Mouse (Mus musculus) lung, embryonic 16.5 days (tissue): Measurements from ENCODE around the gene Tanc1. TPM values are rescaled to one million over a fixed set of nuclear protein-coding genes. Genes with fewer than 3 reads are reported as not detected.
A peak's percentile ranks its signal among the peaks of the same experiment; 100 is the strongest.

Experiments
- ATAC-seq: fragments of 200-750 bp; cut with Nextera tagmentation; 2 replicates; pipeline ENCODE4 v1.8.0; 2017; ENCODE audit warnings: low read depth, mild to moderate bottlenecking, moderate library complexity
- H3K27ac ChIP-seq: fragments of 300-500 bp; sonication (generic); 2 replicates; pipeline ENCODE4 v1.5.1; 2014; ENCODE audit warnings: mild to moderate bottlenecking, control low read depth, low read length
- H3K27me3 ChIP-seq: fragments of 300-500 bp; sonication (generic); 2 replicates; pipeline ENCODE4 v1.6.1; 2014; ENCODE audit warnings: low read depth, low read length, mixed read lengths; ENCODE audit not compliant: control insufficient read depth, insufficient read depth
- H3K36me3 ChIP-seq: fragments of 300-500 bp; sonication (generic); 2 replicates; pipeline ENCODE4 v1.6.1; 2014; ENCODE audit warnings: low read length; ENCODE audit not compliant: control insufficient read depth, insufficient read depth
- H3K4me1 ChIP-seq: fragments of 300-500 bp; sonication (generic); replicated peaks from 2 replicates; pipeline ENCODE4 v1.6.1; 2014; ENCODE audit warnings: low read length, mixed read lengths; ENCODE audit not compliant: control insufficient read depth, insufficient read depth
- H3K4me2 ChIP-seq: fragments of 300-500 bp; sonication (generic); 2 replicates; pipeline ENCODE4 v1.6.1; 2014; ENCODE audit warnings: low read depth, low read length, control low read depth
- H3K4me3 ChIP-seq: fragments of 300-500 bp; sonication (generic); 2 replicates; pipeline ENCODE4 v1.5.1; 2014; ENCODE audit warnings: mild to moderate bottlenecking, low read length, control low read depth
- H3K9ac ChIP-seq: fragments of 300-500 bp; sonication (generic); 2 replicates; pipeline ENCODE4 v1.6.1; 2014; ENCODE audit warnings: low read length, control low read depth
- H3K9me3 ChIP-seq: fragments of 300-500 bp; sonication (generic); 2 replicates; pipeline ENCODE4 v1.6.1; 2016; ENCODE audit warnings: low read length; ENCODE audit not compliant: control insufficient read depth
- WGBS: fragments of 180-500 bp; shearing (Covaris S2); extraction: QIAGEN DNeasy Blood & Tissue Kit; methylation state at CpG from one replicate; pipeline ENCODE4 v1.1.7; 2014; 5-methylcytosine and 5-hydroxymethylcytosine counted together
- polyA plus RNA-seq: library from polyadenylated mRNA; unstranded; fragments of >200 nt; fragmentation: Nextera tagmentation; extraction: Ambion mirVana; gene quantifications from 2 replicates; pipeline ENCODE4 v1.2.1, GENCODE M21; 2015

Tanc1 gene
- polyA plus RNA-seq, 1 experiment from 2014 or later = 33.2 TPM

- no peak overlapping the region for H3K4me2 ChIP-seq
Observed at GRCm38 (mm10) chr2:59608958-59609357, 2.9 kb upstream of the Tanc1 start.

GRCm38 (mm10) chr2:59611216-59611810, 529 bp upstream of the Tanc1 start:
- no peaks in the 10 kb centered on the region for H3K36me3 ChIP-seq
- H3K27me3 ChIP-seq = no peaks in the 10 kb centered on the region
- H3K27ac ChIP-seq = peak overlapping the region; percentile 96
- 2% methylated on average over 14 of the region's 14 CpGs for WGBS
- peak overlapping the region; percentile 80 for H3K4me3 ChIP-seq
- peak overlapping the region; percentile 87 for H3K9ac ChIP-seq
- peak; percentile 39 for ATAC-seq
- peak overlapping the region; percentile 80 for H3K4me2 ChIP-seq
- no peaks in the 10 kb centered on the region for H3K9me3 ChIP-seq
- H3K4me1 ChIP-seq = peaks cover 25% of the 10 kb centered on the region

More at GRCm38 (mm10) chr2:59608958-59609357, 2.9 kb upstream of the Tanc1 start:
- Histone ChIP-seq H3K4me1 (peaks cover 14% of the 10 kb centered on the region), H3K27me3 (no peaks in the 10 kb centered on the region), H3K27ac (no peak overlapping the region), H3K9ac (no peak overlapping the region), H3K36me3 (no peaks in the 10 kb centered on the region), H3K4me3 (no peak overlapping the region), H3K9me3 (no peaks in the 10 kb centered on the region)
- no peak for ATAC-seq
- 33% methylated on average over 5 of the region's 5 CpGs for WGBS

GRCm38 (mm10) chr2:59612733-59613473, 1.1 kb downstream of the Tanc1 start:
- Histone ChIP-seq H3K9ac (peak overlapping the region; percentile 87), H3K4me3 (peak overlapping the region; percentile 80), H3K4me2 (peak overlapping the region; percentile 80), H3K27ac (peak overlapping the region; percentile 96), H3K27me3 (no peaks in the 10 kb centered on the region), H3K9me3 (no peaks in the 10 kb centered on the region), H3K36me3 (no peaks in the 10 kb centered on the region), H3K4me1 (peaks cover 36% of the 10 kb centered on the region)
- ATAC-seq = no peak
- 0% methylated on average over 33 of the region's 33 CpGs for WGBS

- ATAC-seq = no peak
- H3K27ac ChIP-seq = peak overlapping the region; percentile 96
- WGBS = 13% methylated on average over 9 of the region's 9 CpGs
- H3K9me3 ChIP-seq = no peaks in the 10 kb centered on the region
- H3K4me2 ChIP-seq = peak overlapping the region; percentile 80
- H3K27me3 ChIP-seq = no peaks in the 10 kb centered on the region
- peak overlapping the region; percentile 80 for H3K4me3 ChIP-seq
- no peaks in the 10 kb centered on the region for H3K36me3 ChIP-seq
- peaks cover 36% of the 10 kb centered on the region for H3K4me1 ChIP-seq
- H3K9ac ChIP-seq = peak overlapping the region; percentile 87
Observed at GRCm38 (mm10) chr2:59613474-59614019, 1.7 kb downstream of the Tanc1 start.

- Histone ChIP-seq H3K9ac (no peak overlapping the region), H3K4me1 (peaks cover 28% of the 10 kb centered on the region), H3K27ac (no peak overlapping the region)
Observed at GRCm38 (mm10) chr2:59616890-59617289, 5.0 kb downstream of the Tanc1 start.

GRCm38 (mm10) chr2:59618996-59619395, 7.2 kb downstream of the Tanc1 start:
- Histone ChIP-seq H3K27ac (no peak overlapping the region), H3K4me3 (no peak overlapping the region), H3K4me2 (no peak overlapping the region), H3K27me3 (no peaks in the 10 kb centered on the region), H3K9ac (no peak overlapping the region), H3K4me1 (peaks cover 32% of the 10 kb centered on the region), H3K9me3 (no peaks in the 10 kb centered on the region), H3K36me3 (peaks cover 1% of the 10 kb centered on the region; the same call in 1 of the 2 replicates)
- WGBS = 70% methylated on average over 7 of the region's 7 CpGs
- ATAC-seq = no peak

More at GRCm38 (mm10) chr2:59616890-59617289, 5.0 kb downstream of the Tanc1 start:
- Histone ChIP-seq H3K4me3 (no peak overlapping the region), H3K4me2 (no peak overlapping the region), H3K36me3 (no peaks in the 10 kb centered on the region), H3K9me3 (no peaks in the 10 kb centered on the region), H3K27me3 (no peaks in the 10 kb centered on the region)
- 68% methylated on average over 2 of the region's 2 CpGs for WGBS
- no peak for ATAC-seq

GRCm38 (mm10) chr2:59620601-59621000, 8.8 kb downstream of the Tanc1 start:
- Histone ChIP-seq H3K36me3 (peaks cover 3% of the 10 kb centered on the region; the same call in 1 of the 2 replicates), H3K4me1 (peaks cover 27% of the 10 kb centered on the region), H3K4me3 (no peak overlapping the region), H3K4me2 (no peak overlapping the region), H3K9me3 (no peaks in the 10 kb centered on the region), H3K27me3 (no peaks in the 10 kb centered on the region), H3K27ac (no peak overlapping the region), H3K9ac (no peak overlapping the region)
- no peak for ATAC-seq
- WGBS = 88% methylated on average over 5 of the region's 5 CpGs

- Histone ChIP-seq H3K9ac (no peak overlapping the region), H3K4me1 (peaks cover 24% of the 10 kb centered on the region), H3K27me3 (no peaks in the 10 kb centered on the region), H3K4me2 (no peak overlapping the region), H3K27ac (no peak overlapping the region), H3K36me3 (peaks cover 3% of the 10 kb centered on the region; the same call in 1 of the 2 replicates), H3K9me3 (no peaks in the 10 kb centered on the region), H3K4me3 (no peak overlapping the region)
- 37% methylated on average over 6 of the region's 6 CpGs for WGBS
- ATAC-seq = peak; percentile 51; the same call in 1 of the 2 replicates
Observed at GRCm38 (mm10) chr2:59622514-59623139, 10.8 kb downstream of the Tanc1 start.

GRCm38 (mm10) chr2:59623858-59624257, 12.0 kb downstream of the Tanc1 start:
- Histone ChIP-seq H3K27ac (no peak overlapping the region), H3K27me3 (no peaks in the 10 kb centered on the region), H3K4me2 (no peak overlapping the region), H3K36me3 (peaks cover 3% of the 10 kb centered on the region; the same call in 1 of the 2 replicates), H3K9ac (no peak overlapping the region), H3K9me3 (no peaks in the 10 kb centered on the region), H3K4me1 (peaks cover 35% of the 10 kb centered on the region), H3K4me3 (no peak overlapping the region)
- 44% methylated on average over 5 of the region's 5 CpGs for WGBS
- no peak for ATAC-seq
